Mouse (Mus musculus) ovary, postnatal 14 days (tissue): ENCODE data around the gene Abcb9.

ENCODE experiments used
- DNase-seq: peaks from one replicate; pipeline ENCODE4 v3.0.0; 2022; ENCODE audit warnings: low spot score

The Abcb9 gene

DNA sequence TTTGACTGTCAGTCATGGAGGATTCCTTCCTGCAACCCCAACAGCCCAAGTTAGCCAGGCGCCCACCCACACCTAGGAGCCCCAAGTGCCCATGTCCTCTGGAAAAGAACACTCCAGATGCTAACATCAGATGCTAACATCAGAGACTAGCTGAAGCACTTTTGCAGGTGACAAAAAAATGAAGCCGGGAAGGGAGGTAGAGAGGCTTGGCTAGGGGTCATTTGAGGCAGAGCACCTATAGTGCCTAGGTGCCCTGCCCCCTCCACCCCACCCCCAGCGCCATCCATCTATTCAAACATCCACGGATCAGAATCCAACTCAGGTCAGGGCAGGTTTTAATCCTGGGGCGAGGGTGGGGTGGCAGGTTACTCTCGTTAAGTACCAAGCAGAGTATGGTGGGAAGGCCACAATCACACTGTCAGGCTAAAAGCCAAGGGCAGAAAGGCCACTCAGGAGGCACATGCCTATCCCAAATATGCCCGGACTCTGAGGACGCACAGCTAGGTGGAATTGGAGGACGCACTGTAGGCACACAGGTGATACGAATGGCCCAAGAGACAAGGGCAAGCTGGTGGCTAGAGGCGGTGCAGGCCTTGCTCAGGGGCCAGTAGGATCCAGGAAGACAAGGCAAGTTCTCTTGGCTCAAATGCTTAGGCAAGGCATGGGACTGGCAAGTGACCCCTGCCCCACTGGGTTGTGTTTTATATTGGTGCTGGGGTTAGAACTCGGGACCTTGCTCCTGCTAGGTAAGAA lies 1.6 kb downstream of the Abcb9 start:
- DNase-seq, result no peak

GRCm38 (mm10) chr5:124093120-124093794 lies 2.3 kb downstream of the Abcb9 start:
- peak; percentile 59 for DNase-seq

- no peak for DNase-seq
Observed at GRCm38 (mm10) chr5:124091951-124092406, 3.6 kb downstream of the Abcb9 start.

GRCm38 (mm10) chr5:124089868-124090267 lies 5.7 kb downstream of the Abcb9 start:
- DNase-seq, result no peak

- DNase-seq, result no peak
Observed at GRCm38 (mm10) chr5:124086876-124087275, 8.7 kb downstream of the Abcb9 start.

- DNase-seq, result no peak
Observed at GRCm38 (mm10) chr5:124085513-124085912, 10.1 kb downstream of the Abcb9 start.

GRCm38 (mm10) chr5:124084588-124085173 lies 10.9 kb downstream of the Abcb9 start:
- DNase-seq, result peak; percentile 82

DNA sequence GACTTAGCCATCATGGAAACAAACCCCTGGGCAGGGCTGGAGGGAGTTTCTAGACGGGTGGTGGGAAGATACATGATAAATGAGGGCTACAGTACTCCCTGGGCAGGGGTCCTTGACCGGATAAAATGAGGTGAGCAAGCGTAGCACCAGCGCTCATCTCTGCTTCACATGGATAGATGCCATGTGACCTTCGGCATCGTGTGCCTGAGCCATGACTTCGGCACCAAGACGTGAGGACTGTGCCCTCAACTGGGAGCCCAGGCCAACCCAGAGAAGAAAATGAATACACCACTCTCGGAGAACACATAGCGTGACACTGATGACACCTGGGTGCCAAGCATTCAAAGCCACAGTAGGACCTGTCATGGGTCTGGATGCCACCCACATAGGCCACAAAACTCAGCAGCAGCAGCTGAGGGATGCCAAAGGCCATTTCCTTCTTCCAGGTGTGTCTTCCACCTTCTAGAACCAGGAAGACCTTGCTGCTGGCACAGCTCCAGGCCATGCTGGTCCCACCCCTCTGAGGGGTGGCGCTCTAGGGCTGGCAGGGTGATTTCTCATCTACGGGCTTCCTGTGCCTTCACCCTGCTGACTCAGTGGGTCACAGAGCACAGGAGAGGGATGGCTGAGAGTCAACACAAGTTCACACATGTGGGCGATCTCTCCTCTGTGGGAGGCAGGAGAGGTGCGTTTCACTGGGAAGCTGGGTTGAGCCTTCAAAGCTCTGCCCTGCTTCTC lies 11.6 kb downstream of the Abcb9 start:
- DNase-seq, result no peak

DNA sequence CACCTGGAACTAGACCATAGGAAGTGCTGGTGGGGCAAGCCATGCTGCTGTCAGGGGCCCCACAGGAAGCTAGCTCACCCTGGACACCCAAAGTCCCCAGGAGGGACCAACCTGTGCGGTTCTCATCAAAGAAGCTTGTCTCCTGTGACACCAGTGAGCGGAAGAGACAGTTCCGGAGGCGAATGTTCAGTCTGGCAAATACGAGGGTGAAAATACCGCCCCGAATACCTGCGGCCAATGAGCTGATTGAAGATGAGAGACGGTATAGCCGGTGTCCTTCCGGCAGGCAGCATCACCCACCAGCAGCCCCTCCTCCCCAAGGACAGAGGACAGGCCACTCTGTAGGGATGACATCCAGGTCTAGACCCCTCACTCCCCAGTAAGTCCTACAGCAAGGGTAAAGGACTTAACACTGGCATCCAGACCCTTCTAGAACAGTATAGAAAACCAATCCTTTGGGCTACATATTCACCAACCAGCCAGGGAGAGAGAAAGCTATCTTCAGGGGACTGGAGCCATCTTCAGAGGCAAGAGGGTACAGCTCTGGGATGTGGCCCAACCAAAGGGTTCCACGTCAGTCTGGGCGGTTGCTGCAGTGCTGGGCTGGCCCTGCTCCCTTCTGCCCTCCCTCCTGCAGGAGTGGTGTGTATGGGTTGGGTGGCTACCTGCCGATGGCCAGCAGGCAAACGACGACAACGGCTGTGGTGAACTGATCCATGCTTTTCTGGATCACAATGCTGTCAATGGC lies 12.5 kb downstream of the Abcb9 start:
- no peak for DNase-seq

- no peak for DNase-seq
Observed at GRCm38 (mm10) chr5:124082447-124082846, 13.2 kb downstream of the Abcb9 start.

DNA sequence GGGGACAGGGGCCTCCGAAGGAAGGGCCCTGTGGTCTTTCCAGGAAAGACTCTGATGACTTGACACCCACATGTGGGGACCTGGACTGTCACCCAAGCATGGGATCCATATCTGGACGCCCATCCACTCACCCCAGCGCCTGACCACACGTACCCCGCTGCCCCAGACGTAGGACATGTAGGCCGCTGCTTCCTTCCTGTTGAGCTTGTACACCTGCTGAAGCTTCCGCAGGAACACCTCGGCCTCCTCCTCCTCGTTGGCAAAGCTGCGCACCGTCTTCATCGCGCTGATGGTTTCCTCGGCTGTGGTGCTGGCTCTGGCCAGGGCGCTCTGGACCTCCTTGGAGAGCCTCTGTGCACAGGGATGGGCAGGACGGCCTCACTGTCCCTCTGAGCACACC lies 15.7 kb downstream of the Abcb9 start:
- DNase-seq, result no peak

- no peak for DNase-seq
Observed at GRCm38 (mm10) chr5:124078794-124079416, 16.7 kb downstream of the Abcb9 start.

DNA sequence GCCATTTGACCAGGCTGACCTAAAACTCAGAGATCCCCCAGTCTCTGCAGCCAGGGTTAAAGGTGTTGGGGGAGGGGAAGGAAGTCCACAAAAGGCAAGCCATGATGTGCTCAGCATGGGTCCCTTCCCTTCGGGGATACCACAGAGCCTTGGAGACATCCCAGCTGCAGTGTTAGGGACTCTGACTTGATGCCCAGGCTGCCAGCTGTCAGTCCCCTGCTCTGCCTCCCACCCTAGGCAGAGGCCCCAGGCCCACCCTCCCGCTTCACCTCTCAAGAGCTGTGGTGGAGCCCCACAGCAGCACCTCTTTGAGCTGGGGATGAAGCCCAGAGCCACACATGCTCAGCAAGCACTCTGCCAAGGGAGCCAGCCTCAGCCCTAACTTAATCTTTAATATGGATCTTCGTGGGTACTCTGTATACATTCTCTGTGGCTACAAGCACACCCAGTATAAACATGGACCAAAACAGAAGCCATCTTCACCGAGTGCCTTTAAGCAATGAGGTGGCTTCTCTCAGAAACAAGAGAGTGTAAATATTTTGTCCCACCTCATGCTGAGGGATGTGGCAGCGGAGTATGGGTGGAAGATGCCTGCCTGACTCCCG lies 17.6 kb downstream of the Abcb9 start:
- no peak for DNase-seq

DNA sequence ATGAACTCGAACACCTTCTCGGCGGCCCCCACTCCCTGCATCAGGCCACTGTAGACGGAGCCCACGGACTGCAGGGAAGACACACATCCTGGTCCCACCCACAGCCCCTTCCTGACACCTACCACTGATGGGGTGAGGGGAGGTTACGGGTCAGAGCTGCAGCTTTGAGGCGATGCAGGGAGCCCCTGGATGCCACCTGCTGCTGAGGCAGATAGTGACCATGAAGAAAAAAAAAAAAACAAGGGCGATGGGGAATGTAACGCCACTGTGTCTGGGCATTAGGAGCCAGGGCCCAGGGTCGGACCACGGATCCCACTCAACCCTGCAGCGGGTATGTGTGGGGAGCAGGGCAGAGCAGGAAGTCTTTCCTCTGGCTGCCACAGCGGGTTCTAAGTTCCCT lies 18.4 kb downstream of the Abcb9 start:
- no peak for DNase-seq

- no peak for DNase-seq
Observed at GRCm38 (mm10) chr5:124076559-124076958, 19.0 kb downstream of the Abcb9 start.

- no peak for DNase-seq
Observed at GRCm38 (mm10) chr5:124075716-124076115, 19.9 kb downstream of the Abcb9 start.

DNA sequence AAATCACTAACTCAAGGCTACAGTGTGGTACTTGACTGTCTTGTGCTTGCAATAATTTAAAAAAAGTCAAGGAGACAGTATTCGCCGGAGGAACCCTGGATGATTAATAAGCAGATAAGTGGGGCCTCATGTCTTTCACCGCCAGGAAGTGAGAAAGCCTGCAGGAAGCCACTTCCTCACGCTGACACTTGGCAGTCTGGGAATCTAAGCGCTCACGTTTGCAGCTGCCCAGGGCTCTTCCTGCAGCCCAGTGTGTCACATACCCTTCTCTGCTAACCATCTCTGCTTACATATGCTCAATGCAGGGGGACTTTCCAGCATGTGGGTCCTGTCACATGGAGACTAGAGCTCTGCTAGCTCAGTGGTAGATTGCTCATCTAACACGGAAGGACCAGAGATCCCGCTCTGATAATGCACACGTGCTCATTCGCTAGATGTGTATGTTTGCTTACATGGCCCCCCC lies 20.7 kb downstream of the Abcb9 start:
- DNase-seq, result no peak

- DNase-seq, result no peak
Observed at GRCm38 (mm10) chr5:124073682-124074081, 21.9 kb downstream of the Abcb9 start.

DNA sequence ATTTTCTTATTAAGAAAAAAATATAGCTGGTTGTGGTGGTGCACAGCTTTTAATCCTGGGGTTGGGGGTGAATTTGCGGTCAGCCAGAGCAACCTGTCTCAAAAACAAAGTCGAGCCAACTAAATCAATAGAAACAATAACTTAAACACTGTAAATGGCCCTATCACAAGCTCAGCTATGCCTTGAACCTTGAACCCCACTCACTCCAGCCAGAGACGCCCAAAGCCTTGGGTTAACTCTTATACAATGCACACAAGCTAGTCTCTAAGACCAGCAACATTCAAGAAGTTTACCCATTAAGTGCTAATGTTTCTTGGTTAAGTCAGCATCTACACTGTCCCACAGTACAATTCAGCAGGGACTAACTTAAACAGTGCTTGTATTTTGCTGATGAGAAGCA lies 25.9 kb downstream of the Abcb9 start:
- DNase-seq, result no peak

DNA sequence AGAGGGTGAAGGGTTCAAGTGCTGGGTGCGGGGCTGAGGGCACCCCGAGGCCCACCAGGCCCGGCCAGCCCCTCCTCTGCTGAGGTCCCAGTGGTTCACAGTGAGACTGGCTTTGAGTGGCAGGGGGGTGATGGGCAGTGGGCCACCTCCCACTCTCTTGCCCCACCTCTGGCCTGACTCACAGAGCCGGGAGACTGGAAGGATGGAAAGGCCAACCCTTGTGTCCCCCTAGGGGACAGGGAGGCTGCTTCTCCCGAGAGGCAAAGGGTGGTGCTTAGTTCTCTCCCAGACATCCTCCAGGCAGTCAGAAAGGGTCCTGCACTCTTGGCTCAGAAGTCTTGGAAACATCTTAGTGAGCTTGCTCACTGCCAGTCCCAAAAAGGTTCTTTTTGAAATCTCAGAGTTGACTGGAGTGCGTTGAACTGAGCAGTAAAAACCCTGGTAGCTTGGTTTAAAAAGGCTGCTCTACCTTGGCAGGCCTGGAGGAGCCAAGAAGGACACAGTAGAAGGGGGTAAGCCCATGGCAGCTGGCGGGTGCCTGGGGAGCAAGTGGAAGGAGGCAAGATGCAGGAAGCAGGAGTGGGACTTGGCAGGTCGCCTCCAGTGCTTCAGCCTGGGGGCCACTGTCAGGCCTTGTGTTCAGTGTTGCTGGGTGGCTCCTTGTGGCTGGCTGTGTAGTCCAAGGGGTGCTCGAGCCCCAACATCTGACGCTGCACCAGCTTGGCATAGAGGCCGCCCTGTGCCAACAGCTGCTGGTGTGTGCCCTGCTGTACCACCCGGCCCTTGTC lies 33.4 kb downstream of the Abcb9 start:
- DNase-seq, result no peak
